Mouse (Mus musculus) hematopoietic stem cell, adult 5-6 weeks (primary cell): ENCODE measurements at regions not wholly inside any gene's neighbourhood (a gene's known extent, or its start where the extent isn't known, plus 50 kb on each side); places are given as distances from the start of the nearest gene placed in this dataset.

Experiments
- ATAC-seq, 2 experiments: fragments of 125-278 bp in 1 of 2; replicated peaks in 1 of 2; 2 replicates each; pipeline ENCODE4 v1.8.0; 2016 to 2017; ENCODE audit warnings: inconsistent platforms in 2 of 2, mild to moderate bottlenecking in 2 of 2, moderate number of reproducible peaks in 2 of 2, low read depth in 1 of 2, moderate TSS enrichment in 1 of 2; ENCODE audit not compliant: low FRiP score in 2 of 2, poor library complexity in 2 of 2, severe bottlenecking in 2 of 2, insufficient read depth in 1 of 2, low TSS enrichment in 1 of 2

GRCm38 (mm10) chr3:131056893-131057660 lies 53.2 kb upstream of the Lef1 start:
- peak; percentile 99 for ATAC-seq

- ATAC-seq, result no peak
These were observed 55.9 kb upstream of the Lef1 start for GRCm38 (mm10) chr3:131054241-131054972.

GRCm38 (mm10) chr3:131047716-131048115 lies 62.6 kb upstream of the Lef1 start:
- ATAC-seq, result no peak

GRCm38 (mm10) chr3:131046412-131046811 lies 63.9 kb upstream of the Lef1 start:
- peak in 1 of 2 experiments; percentile 67; a peak in 2 of 4 replicates for ATAC-seq

GRCm38 (mm10) chr3:131040214-131040825 lies 70.0 kb upstream of the Lef1 start:
- ATAC-seq, result no peak

- no peak for ATAC-seq
These were observed 73.2 kb upstream of the Lef1 start for GRCm38 (mm10) chr3:131037095-131037494.

- ATAC-seq, result no peak
These were observed 75.5 kb upstream of the Lef1 start for GRCm38 (mm10) chr3:131034774-131035173.

GRCm38 (mm10) chr3:131026336-131026735 lies 83.9 kb upstream of the Lef1 start:
- ATAC-seq, result no peak

- ATAC-seq, result peak; percentile 84 to 88
These were observed 90.9 kb upstream of the Lef1 start for GRCm38 (mm10) chr3:131019163-131019956.

GRCm38 (mm10) chr3:131017899-131018298 lies 92.4 kb upstream of the Lef1 start:
- ATAC-seq, result no peak

- ATAC-seq, result no peak
These were observed 94.2 kb upstream of the Lef1 start for GRCm38 (mm10) chr3:131016104-131016503.

GRCm38 (mm10) chr3:131014092-131014716 lies 96.1 kb upstream of the Lef1 start:
- ATAC-seq, result peak; percentile 51 to 71

GRCm38 (mm10) chr3:131000701-131001100 lies 109.6 kb upstream of the Lef1 start:
- no peak for ATAC-seq

GRCm38 (mm10) chr3:131000252-131000651 lies 110.0 kb upstream of the Lef1 start:
- ATAC-seq, result no peak

- no peak for ATAC-seq
These were observed 110.5 kb upstream of the Lef1 start for GRCm38 (mm10) chr3:130999818-131000217.

- no peak for ATAC-seq
These were observed 111.8 kb upstream of the Lef1 start for GRCm38 (mm10) chr3:130998433-130998832.

GRCm38 (mm10) chr3:130996786-130997185 lies 113.5 kb upstream of the Lef1 start:
- ATAC-seq, result no peak
